Mouse (Mus musculus) kidney, postnatal 4 days (tissue): ENCODE data around the gene Mapk1.

Source experiments
- DNase-seq, 2 experiments: peaks; one replicate each; pipeline ENCODE4 v3.0.0; 2021; ENCODE audit warnings: mixed read lengths in 2 of 2

The Mapk1 gene

GRCm38 (mm10) chr16:17086669-17087193 is 103.5 kb downstream of the Mapk1 start:
- no peak for DNase-seq

GRCm38 (mm10) chr16:17088346-17088745 is 105.2 kb downstream of the Mapk1 start:
- DNase-seq = no peak

GRCm38 (mm10) chr16:17096938-17097337 is 113.8 kb downstream of the Mapk1 start:
- no peak for DNase-seq
